Mouse (Mus musculus): Measurements from ENCODE around the gene Wfdc1.

Wfdc1 gene

DNA sequence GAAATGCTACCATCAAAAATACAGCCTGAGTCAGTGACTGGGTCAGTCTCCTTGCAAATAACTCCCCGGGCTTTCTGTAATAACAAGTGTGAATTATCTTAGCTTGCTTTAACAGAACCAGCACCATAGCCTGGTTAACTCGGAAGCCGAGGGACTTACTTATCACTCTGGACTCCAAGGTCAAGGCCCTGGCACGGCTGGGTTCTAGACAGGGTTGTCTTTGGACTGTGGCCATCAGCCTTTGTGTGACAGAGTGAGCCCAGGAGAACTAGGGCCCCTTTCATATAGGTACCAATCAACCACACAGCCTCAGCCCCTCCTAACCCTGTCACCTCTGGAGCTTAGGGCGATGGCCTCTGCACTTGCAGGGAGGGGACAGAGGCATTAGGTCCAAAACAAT, 25.1 kb upstream of the Wfdc1 start:
- DNase-seq = no peak

- DNase-seq = no peak
Observed at GRCm38 (mm10) chr8:119642960-119643359, 23.2 kb upstream of the Wfdc1 start.

GRCm38 (mm10) chr8:119644429-119644960, 21.7 kb upstream of the Wfdc1 start:
- no peak for DNase-seq

- DNase-seq = no peak
Observed at GRCm38 (mm10) chr8:119644981-119645597, 21.1 kb upstream of the Wfdc1 start.

- no peak for DNase-seq
Observed at GRCm38 (mm10) chr8:119646197-119646596, 20.0 kb upstream of the Wfdc1 start.

DNA sequence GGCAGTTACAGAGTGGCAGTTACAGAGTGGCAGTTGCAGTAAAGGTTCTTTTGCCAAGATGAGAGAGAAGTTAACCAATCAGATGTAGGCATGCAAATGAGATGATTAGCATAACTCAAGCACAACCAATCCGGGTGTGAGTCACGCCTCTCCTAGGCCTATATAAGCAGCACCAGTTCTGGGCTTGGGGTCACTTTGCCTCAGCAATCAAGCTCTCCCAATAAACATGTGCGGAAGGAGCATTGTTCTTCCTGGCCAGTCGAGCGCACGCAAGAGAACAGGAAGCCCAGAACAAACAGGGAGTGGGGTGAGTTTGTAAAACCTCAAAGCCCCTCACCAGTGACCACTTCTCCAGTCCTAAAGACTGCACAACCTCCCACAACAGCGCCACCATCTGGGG, 19.3 kb upstream of the Wfdc1 start:
- DNase-seq = no peak

- DNase-seq = no peak
Observed at GRCm38 (mm10) chr8:119651324-119651723, 14.8 kb upstream of the Wfdc1 start.

DNA sequence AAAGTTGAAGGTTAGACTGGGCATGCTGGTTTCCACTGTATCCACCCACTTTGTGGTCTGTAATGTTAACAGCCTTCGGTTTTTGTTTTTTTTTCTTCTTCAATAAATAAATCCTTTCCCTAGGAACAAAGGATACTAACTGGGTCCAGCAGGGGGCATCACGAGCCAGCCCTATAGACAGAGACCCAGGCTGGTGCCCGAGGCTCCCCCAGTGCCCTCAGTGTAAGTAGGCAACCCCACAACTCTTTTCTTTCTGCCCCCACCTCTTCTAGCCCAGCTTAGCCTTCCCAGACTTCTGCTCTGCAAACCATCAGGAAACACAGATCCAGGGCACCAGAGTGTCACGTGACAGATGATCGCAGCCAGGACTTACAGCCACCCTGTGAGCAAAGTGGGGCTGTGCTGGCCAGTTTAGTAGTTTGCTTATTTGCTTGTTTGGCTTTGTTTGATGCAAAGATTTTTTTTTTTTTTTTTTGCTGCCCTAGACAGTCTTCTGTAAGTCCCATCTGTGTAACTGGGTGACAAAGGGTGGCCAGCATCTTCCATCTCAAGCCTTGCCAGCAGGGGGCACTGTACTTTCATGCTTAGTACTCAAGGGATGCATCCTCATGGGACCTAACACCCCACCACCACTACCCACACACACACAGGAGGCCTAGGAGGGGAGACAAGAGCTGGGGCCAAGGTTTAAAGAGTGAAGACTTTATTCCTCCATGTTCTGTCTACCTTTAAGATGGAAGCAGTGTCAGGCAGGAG, 9.3 kb upstream of the Wfdc1 start:
- DNase-seq = no peak

DNA sequence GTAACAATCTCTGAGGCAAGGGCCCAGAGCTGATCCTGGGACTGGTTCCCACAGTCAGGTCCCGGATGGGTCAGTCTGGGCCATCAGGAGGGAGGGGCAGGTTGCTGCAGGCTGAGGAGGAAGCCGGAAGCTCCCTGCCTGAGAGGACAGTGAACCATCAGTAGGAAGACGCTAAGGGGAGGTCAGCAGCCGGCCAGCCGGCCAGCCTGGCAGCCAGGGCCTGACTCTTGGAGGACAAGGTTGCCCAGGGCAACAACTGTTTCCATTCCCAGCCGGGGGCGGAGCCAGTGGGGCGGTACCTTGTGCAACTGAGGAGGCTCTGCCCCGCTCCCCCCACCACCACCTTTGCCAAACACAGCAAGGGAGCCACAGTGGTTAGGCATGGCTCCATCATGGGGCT, 5.1 kb upstream of the Wfdc1 start:
- DNase-seq = no peak

DNA sequence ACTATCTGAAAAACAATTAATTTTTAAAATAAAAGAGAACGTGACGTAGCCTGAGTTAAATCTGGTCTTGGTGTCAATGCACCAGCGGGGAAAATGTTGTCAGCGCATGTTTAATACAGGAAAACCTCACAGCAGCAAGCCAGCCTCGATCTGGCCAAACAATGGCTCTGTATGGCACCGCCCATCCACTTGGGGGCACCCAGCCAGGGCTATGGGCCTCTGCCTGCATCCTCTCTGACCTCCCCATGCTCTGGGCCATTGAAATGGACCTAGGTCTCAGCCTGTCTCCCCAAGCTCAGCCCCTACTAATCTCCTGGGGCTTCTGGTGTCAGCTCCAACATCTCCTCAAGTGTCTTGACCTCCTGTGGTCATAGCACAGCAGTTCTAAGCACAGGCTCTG, 4.3 kb upstream of the Wfdc1 start:
- no peak for DNase-seq

- DNase-seq = no peak
Observed at GRCm38 (mm10) chr8:119663440-119663839, 2.7 kb upstream of the Wfdc1 start.

DNA sequence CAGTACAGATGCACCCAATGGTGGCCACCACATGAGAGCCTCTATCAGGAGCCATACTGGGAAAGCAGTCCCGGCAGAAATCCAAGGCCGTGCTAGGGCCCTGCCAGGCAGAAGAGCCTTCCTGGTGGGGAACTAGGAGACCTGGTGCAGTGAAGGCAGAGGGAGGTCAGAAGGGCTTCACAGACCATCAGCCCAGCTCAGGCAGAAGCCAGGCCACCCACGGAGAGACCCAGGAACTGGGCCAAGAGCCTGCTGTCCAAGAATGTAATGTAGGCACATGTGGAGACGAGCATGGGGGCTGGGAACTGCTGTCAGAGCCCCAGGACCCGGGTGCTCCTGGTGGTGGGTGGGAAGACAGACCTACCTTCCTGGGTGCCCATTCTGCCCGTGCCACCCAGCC, 895 bp upstream of the Wfdc1 start:
- DNase-seq = no peak

GRCm38 (mm10) chr8:119668447-119668846, 2.3 kb downstream of the Wfdc1 start:
- no peak for DNase-seq

DNA sequence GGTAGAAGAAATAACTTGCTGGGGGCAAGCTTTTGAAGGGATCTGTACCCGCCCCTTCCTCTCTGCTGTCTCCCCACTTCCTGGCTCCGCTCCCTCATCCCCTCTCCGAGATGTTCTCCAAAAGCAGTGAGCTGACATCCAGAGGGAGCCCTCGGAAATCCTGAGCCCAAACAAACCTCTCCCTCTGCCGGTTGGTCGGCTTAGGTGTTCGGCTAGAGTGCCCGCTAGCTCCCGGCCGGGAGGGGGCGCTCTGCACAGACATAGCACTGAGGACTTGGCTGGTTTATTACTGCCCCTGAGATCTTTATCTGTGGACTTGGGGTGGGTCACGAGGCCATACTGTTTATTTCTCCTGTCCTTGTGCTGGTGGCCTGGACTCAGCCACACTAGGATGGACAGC, 3.1 kb downstream of the Wfdc1 start:
- no peak for DNase-seq

GRCm38 (mm10) chr8:119670419-119671091, 4.4 kb downstream of the Wfdc1 start:
- DNase-seq = no peak

- DNase-seq = no peak
Observed at GRCm38 (mm10) chr8:119673976-119674555, 7.9 kb downstream of the Wfdc1 start.

- DNase-seq = no peak
Observed at GRCm38 (mm10) chr8:119675457-119675856, 9.3 kb downstream of the Wfdc1 start.

- DNase-seq = peak; percentile 84
Observed at GRCm38 (mm10) chr8:119676389-119676788, 10.2 kb downstream of the Wfdc1 start.

GRCm38 (mm10) chr8:119678138-119678843, 12.1 kb downstream of the Wfdc1 start:
- DNase-seq = no peak

DNA sequence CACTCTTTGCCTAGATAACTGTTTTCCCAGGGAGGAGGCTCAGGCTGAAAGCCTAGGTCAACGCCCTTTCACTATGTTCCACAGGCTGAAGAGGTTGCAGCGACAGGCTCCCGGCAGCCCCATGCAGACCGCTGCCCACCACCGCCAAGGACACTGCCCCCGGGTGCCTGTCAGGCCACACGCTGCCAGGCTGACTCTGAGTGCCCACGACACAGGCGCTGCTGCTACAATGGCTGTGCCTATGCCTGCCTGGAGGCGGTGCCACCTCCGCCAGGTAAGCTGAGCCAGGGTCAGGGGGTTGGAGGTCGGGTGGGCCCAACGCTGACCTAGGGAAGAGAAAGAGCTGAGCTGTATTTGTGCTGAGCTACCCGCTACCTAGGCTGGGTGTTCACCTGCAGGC, 13.0 kb downstream of the Wfdc1 start:
- DNase-seq = no peak

- DNase-seq = no peak
Observed at GRCm38 (mm10) chr8:119690602-119691001, 24.4 kb downstream of the Wfdc1 start.

- DNase-seq = no peak
Observed at GRCm38 (mm10) chr8:119691989-119692388, 25.8 kb downstream of the Wfdc1 start.

GRCm38 (mm10) chr8:119694696-119695095, 28.5 kb downstream of the Wfdc1 start:
- DNase-seq = no peak
